Mouse (Mus musculus): Measurements from ENCODE around the gene Folr2. TPM values are rescaled to one million over a fixed set of nuclear protein-coding genes. Genes with fewer than 3 reads are reported as not detected.

Folr2 gene
- total RNA-seq, 2 experiments from 2014 or later, result not detected

- TF ChIP-seq CTCF (IDR thresholded peaks at IDR 0.05), result peak; percentile 45
- peak overlapping the region; percentile 91; the same call in 1 of the 2 replicates for H3K27ac ChIP-seq
- DNase-seq (ENCODE audit: extremely low spot score in 1 of 2, low spot score in 2 of 2), result no peak
- intact Hi-C loops (cut with DNase I), result loop anchor here (1.0 to 5.0 kb wide), 2 partner anchors 47 to 156 kb away; no protein-coding TSS in a partner anchor
- peak overlapping the region; percentile 77 for H3K4me3 ChIP-seq
These were observed 21.4 kb downstream of the Folr2 start for GRCm38 (mm10) chr7:101835457-101836109.

DNA sequence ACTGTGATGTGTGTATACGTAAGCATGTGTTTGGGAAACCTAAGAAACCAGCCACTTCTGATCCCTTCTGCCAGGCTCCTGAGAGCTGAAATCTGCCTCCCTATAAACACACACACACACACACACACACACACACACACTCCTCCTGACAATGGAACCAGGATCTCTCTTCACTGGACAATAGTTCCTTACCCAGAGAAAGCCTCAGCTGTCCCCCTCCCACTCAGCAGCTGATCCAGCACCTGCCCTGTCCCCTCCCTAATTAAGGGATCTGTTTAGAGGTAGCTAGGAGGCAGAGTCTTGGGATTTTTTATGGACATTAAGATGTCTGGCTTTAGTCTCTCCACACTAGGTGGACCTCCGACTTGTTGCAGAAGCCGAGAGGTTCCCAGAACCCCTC is 22.1 kb downstream of the Folr2 start:
- Histone ChIP-seq H3K4me3 (no peak overlapping the region), H3K27ac (no peak overlapping the region)
- intact Hi-C loops (cut with DNase I), result loop anchor here (5.0 kb wide), 2 partner anchors 47 to 48 kb away; no protein-coding TSS in a partner anchor
- TF ChIP-seq CTCF (IDR thresholded peaks at IDR 0.05), result no peak
- DNase-seq (ENCODE audit: extremely low spot score in 1 of 2, low spot score in 2 of 2), result no peak

DNA sequence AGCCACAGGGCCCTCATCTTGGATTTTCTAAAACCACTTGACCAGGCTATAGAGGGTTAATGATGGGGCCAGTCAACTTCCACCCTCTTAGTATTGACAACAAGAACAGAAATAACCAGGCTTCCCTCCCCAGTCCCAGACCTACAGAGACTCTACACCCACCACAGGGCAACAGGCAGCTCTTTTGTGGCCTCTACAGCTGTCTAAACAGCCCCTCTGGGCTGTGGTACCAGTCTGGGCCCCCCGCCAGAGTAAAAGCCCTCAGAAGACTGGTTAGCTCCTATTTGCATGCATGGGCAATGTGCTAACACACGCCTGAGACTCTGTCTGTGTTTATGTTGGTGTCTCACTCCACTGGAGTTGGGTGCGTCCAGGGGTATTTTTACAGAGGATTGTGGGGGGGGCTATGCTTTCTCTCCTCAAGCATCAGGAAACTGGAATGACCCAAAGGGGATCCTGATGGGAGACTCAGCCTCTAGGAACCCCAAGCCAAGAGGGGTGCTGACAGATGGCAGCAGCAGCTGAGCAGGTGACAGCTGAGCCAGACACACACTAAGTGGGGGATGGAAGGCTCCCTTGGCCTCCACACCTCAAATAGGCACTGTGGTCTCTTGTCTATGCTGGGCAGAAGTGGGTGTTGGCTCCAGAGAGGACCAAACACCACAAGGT is 22.9 kb downstream of the Folr2 start:
- DNase-seq (ENCODE audit: extremely low spot score in 1 of 2, low spot score in 2 of 2), result no peak
- intact Hi-C loops (cut with DNase I), result loop anchor here (5.0 kb wide), 1 partner anchor 47 kb away; no protein-coding TSS in a partner anchor
- H3K27ac ChIP-seq, result no peak overlapping the region
- H3K4me3 ChIP-seq, result no peak overlapping the region
- TF ChIP-seq CTCF (IDR thresholded peaks at IDR 0.05), result no peak

DNA sequence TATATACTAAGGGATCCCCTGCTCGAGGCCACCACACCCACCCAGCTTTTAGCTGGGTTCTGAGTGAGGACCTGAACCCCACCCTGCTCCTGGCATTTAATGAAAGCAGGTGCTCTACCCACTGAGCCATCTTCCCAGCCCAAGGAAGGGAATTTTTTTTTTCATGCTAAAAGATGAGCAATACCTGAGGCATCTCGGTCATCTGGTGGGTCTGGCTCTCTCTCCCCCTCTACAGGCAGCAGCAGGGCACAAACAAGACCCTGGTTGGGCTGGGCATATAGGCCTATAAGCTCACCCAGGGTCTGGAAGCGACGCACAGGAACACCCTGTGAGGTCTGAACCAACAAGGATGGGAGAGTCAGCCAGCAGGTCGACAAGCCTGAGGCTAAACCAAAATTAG is 23.6 kb downstream of the Folr2 start:
- no peak for DNase-seq (ENCODE audit: extremely low spot score in 1 of 2, low spot score in 2 of 2)
- intact Hi-C loops (cut with DNase I), result loop anchor here (5.0 kb wide), 1 partner anchor 46 kb away; no protein-coding TSS in a partner anchor
- no peak; the same call in 1 of the 2 replicates for TF ChIP-seq CTCF (IDR thresholded peaks at IDR 0.05)

DNA sequence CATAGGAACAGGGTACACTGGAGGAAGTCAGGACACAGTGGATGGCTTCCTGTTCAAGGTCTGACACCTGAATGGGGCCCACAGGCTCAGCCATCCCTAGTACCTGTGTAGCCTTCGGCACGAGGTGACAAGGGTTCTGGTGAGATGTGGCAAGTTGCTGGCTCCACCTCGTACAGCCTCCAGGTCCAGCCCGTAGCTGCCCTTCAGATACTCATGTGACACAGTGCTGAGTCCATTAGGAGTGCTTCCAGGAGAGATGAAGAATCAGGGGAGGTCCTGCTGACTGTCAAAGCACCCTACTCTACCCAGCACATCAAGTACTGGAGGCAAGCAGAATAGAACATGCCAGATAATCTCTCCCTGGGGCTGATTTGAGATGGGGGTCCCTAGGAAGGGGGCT is 24.6 kb downstream of the Folr2 start:
- no peak for DNase-seq (ENCODE audit: extremely low spot score in 1 of 2, low spot score in 2 of 2)
- no peak overlapping the region for H3K27ac ChIP-seq
- H3K4me3 ChIP-seq, result no peak overlapping the region
- intact Hi-C loops (cut with DNase I), result loop anchor here (5.0 kb wide), 1 partner anchor 45 kb away; no protein-coding TSS in a partner anchor
- no peak for TF ChIP-seq CTCF (IDR thresholded peaks at IDR 0.05)

More for the DNA sequence above, 23.6 kb downstream of the Folr2 start:
- Histone ChIP-seq H3K4me3 (no peak overlapping the region), H3K27ac (no peak overlapping the region)

GRCm38 (mm10) chr7:101831437-101831836 is 25.6 kb downstream of the Folr2 start:
- no peak overlapping the region for H3K27ac ChIP-seq
- intact Hi-C loops (cut with DNase I), result loop anchor here (5.0 kb wide), 1 partner anchor 44 kb away; no protein-coding TSS in a partner anchor
- TF ChIP-seq CTCF (IDR thresholded peaks at IDR 0.05), result no peak
- H3K4me3 ChIP-seq, result no peak overlapping the region
- no peak for DNase-seq (ENCODE audit: extremely low spot score in 1 of 2, low spot score in 2 of 2)

DNA sequence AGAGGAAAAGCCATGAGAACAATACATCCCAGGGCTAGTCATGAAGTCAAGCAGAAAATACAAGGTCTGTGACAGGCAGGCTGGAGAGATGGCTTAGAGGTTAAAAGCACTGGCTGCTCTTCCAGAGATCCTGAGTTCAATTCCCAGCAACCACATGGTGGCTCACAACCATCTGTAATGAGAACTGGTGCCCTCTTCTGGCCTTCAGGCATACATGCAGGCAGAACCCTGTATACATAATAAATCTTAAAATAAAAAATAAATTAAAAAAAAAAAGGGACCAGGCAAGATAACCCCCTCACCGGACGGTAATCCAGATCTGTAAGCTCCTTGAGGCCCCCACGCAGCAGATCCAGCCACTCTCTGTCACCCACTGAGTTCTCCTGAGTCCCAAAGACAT is 26.6 kb downstream of the Folr2 start:
- intact Hi-C loops (cut with DNase I), result loop anchor here (5.0 kb wide), 1 partner anchor 43 kb away; no protein-coding TSS in a partner anchor
- DNase-seq (ENCODE audit: extremely low spot score in 1 of 2, low spot score in 2 of 2), result no peak
- Histone ChIP-seq H3K27ac (no peak overlapping the region), H3K4me3 (no peak overlapping the region)
- TF ChIP-seq CTCF (IDR thresholded peaks at IDR 0.05), result peak; percentile 25

GRCm38 (mm10) chr7:101823758-101824630 is 33.0 kb downstream of the Folr2 start:
- H3K27ac ChIP-seq, result no peak overlapping the region
- DNase-seq (ENCODE audit: extremely low spot score in 1 of 2, low spot score in 2 of 2), result no peak
- H3K4me3 ChIP-seq, result no peak overlapping the region
- intact Hi-C loops (cut with DNase I), result no loop called here
- no peak for TF ChIP-seq CTCF (IDR thresholded peaks at IDR 0.05)

GRCm38 (mm10) chr7:101822836-101823757 is 33.9 kb downstream of the Folr2 start:
- no peak overlapping the region for H3K27ac ChIP-seq
- intact Hi-C loops (cut with DNase I), result no loop called here
- TF ChIP-seq CTCF (IDR thresholded peaks at IDR 0.05), result peak; percentile 40
- no peak overlapping the region for H3K4me3 ChIP-seq
- no peak for DNase-seq (ENCODE audit: extremely low spot score in 1 of 2, low spot score in 2 of 2)

DNA sequence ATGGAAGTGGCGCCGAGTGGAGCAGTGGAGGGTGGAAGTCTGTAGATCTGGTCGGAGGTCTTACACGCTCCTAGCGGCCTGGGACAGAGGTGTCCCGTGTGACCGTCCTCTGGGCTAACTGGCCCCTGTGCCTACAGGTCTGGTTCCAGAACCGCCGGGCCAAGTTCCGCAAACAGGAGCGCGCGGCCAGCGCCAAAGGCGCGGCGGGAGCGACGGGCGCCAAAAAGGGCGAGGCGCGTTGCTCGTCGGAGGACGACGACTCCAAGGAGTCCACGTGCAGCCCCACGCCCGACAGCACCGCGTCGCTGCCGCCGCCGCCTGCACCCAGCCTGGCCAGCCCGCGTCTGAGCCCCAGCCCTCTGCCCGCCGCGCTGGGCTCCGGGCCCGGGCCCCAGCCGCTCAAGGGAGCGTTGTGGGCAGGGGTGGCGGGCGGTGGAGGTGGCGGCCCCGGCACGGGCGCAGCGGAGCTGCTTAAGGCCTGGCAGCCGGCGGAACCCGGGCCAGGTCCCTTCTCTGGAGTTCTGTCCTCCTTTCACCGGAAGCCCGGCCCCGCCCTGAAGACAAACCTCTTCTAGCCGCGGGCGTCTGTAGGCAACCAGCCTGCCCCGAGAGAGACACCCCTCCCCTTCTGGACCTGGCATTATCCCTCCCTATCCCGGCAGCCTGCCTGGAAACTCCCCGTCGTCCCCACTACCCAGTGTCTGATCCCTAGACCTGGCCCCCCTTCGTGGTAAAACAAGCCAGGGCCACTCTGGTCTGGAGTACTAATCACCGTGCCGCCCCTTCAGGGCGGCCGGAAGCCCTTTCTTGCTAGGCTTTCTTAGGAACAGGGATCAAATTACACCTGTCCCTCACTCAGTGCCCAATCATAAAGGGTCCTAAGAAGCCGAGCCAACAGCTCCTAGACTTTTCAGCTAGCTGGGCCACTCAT is 35.2 kb downstream of the Folr2 start:
- intact Hi-C loops (cut with DNase I), result no loop called here

More for the DNA sequence above, 35.2 kb downstream of the Folr2 start:
- Histone ChIP-seq H3K4me3 (peak overlapping the region; percentile 29), H3K27ac (no peak overlapping the region)
- TF ChIP-seq CTCF (IDR thresholded peaks at IDR 0.05), result no peak
- peak in 1 of 2 experiments; percentile 36 for DNase-seq (ENCODE audit: extremely low spot score in 1 of 2, low spot score in 2 of 2)
